Mouse (Mus musculus) small intestine, adult 2 months (tissue): ENCODE measurements around the gene P3h4. TPM values are rescaled to one million over a fixed set of nuclear protein-coding genes. Genes with fewer than 3 reads are reported as not detected.
A peak's percentile ranks its signal among the peaks of the same experiment; 100 is the strongest.

ENCODE experiments used
- H3K27ac ChIP-seq: fragments of 200-500 bp; 2 replicates; pipeline ENCODE4 v1.5.1; 2012; ENCODE audit warnings: low read depth, low read length, control low read depth, inconsistent platforms; ENCODE audit not compliant: insufficient read depth
- H3K27me3 ChIP-seq: fragments of 200-500 bp; 2 replicates; pipeline ENCODE4 v1.6.1; 2012; ENCODE audit warnings: mild to moderate bottlenecking, moderate library complexity, low read length, inconsistent platforms; ENCODE audit not compliant: control insufficient read depth, insufficient read depth
- H3K36me3 ChIP-seq: fragments of 200-500 bp; 2 replicates; pipeline ENCODE4 v1.6.1; 2012; ENCODE audit warnings: mild to moderate bottlenecking, low read length, control low read depth, inconsistent platforms; ENCODE audit not compliant: control insufficient read depth, insufficient read depth
- H3K4me1 ChIP-seq: fragments of 200-500 bp; 2 replicates; pipeline ENCODE4 v1.6.1; 2012; ENCODE audit warnings: low read length, inconsistent platforms, mixed read lengths; ENCODE audit not compliant: control insufficient read depth, insufficient read depth, insufficient read length
- H3K4me3 ChIP-seq: fragments of 200-500 bp; 2 replicates; pipeline ENCODE4 v1.5.1; 2012; ENCODE audit warnings: low read depth, mild to moderate bottlenecking, control low read depth, inconsistent platforms, low read length, moderate library complexity
- CTCF ChIP-seq: fragments of 200-500 bp; IDR thresholded peaks from 2 replicates; pipeline ENCODE4 v1.5.1; 2012; ENCODE audit warnings: low read depth, mild to moderate bottlenecking, control low read depth, inconsistent platforms, low read length, moderate library complexity, mixed read lengths; ENCODE audit not compliant: insufficient replicate concordance, insufficient read length; ENCODE audit errors: extremely low read depth
- POLR2A ChIP-seq: fragments of 200-500 bp; IDR thresholded peaks from 2 replicates; pipeline ENCODE4 v1.6.1; 2012; ENCODE audit warnings: low read depth, mild to moderate bottlenecking, control low read depth, inconsistent platforms, low read length, moderate library complexity
- WGBS: fragments of 180-500 bp; shearing (Covaris S2); methylation state at CpG from one replicate; pipeline ENCODE4 v1.1.7; 2018; 5-methylcytosine and 5-hydroxymethylcytosine counted together
- polyA plus RNA-seq: library from polyadenylated mRNA; depleted of rRNA; stranded (reverse); fragments of >200 nt; gene quantifications from 2 replicates; pipeline ENCODE4 v1.2.3, GENCODE M21; 2012

P3h4 gene
- polyA plus RNA-seq, 1 experiment, result 11.4 TPM

- no peaks in the 10 kb centered on the region for H3K27me3 ChIP-seq
- TF ChIP-seq CTCF (no peak), POLR2A (no peak)
- peaks cover 10% of the 10 kb centered on the region for H3K36me3 ChIP-seq
- no peak overlapping the region for H3K4me3 ChIP-seq
- peaks cover 60% of the 10 kb centered on the region for H3K4me1 ChIP-seq
- WGBS, result 89% methylated on average over 7 of the region's 7 CpGs
- no peak overlapping the region for H3K27ac ChIP-seq
These were observed 22.7 kb downstream of the P3h4 start for GRCm38 (mm10) chr11:100391884-100392345.

- Histone ChIP-seq H3K27ac (peak overlapping the region; percentile 26; the same call in 1 of the 2 replicates), H3K4me3 (no peak overlapping the region), H3K4me1 (peaks cover 64% of the 10 kb centered on the region), H3K27me3 (no peaks in the 10 kb centered on the region), H3K36me3 (peaks cover 13% of the 10 kb centered on the region)
- WGBS, result 35% methylated on average over 9 of the region's 9 CpGs
- TF ChIP-seq POLR2A (no peak), CTCF (no peak)
These were observed 23.4 kb downstream of the P3h4 start for GRCm38 (mm10) chr11:100391081-100391883.

- WGBS, result 52% methylated on average over 8 of the region's 8 CpGs
- no peak for TF ChIP-seq POLR2A
- no peak for TF ChIP-seq CTCF
- Histone ChIP-seq H3K4me1 (peaks cover 63% of the 10 kb centered on the region), H3K36me3 (peaks cover 25% of the 10 kb centered on the region), H3K27me3 (no peaks in the 10 kb centered on the region), H3K27ac (0 out of 2 replicates have a peak overlapping the region, but pooled peaks have one; percentile 26), H3K4me3 (no peak overlapping the region)
These were observed 24.6 kb downstream of the P3h4 start for GRCm38 (mm10) chr11:100389931-100390445.

- 49% methylated on average over 6 of the region's 6 CpGs for WGBS
- peaks cover 51% of the 10 kb centered on the region for H3K4me1 ChIP-seq
These were observed 26.0 kb downstream of the P3h4 start for GRCm38 (mm10) chr11:100388588-100388987.

GRCm38 (mm10) chr11:100387589-100388375 is 26.9 kb downstream of the P3h4 start:
- Histone ChIP-seq H3K27me3 (no peaks in the 10 kb centered on the region), H3K36me3 (peaks cover 39% of the 10 kb centered on the region), H3K4me3 (no peak overlapping the region), H3K27ac (peak overlapping the region; percentile 7), H3K4me1 (peaks cover 45% of the 10 kb centered on the region)
- TF ChIP-seq CTCF (no peak), POLR2A (peak; percentile 19; the same call in 1 of the 2 replicates)
- 17% methylated on average over 14 of the region's 14 CpGs for WGBS

More at GRCm38 (mm10) chr11:100388588-100388987, 26.0 kb downstream of the P3h4 start:
- H3K36me3 ChIP-seq, result peaks cover 34% of the 10 kb centered on the region
- H3K27ac ChIP-seq, result peak overlapping the region; percentile 52
- no peak overlapping the region for H3K4me3 ChIP-seq
- no peaks in the 10 kb centered on the region for H3K27me3 ChIP-seq
- no peak for TF ChIP-seq CTCF
- no peak for TF ChIP-seq POLR2A

DNA sequence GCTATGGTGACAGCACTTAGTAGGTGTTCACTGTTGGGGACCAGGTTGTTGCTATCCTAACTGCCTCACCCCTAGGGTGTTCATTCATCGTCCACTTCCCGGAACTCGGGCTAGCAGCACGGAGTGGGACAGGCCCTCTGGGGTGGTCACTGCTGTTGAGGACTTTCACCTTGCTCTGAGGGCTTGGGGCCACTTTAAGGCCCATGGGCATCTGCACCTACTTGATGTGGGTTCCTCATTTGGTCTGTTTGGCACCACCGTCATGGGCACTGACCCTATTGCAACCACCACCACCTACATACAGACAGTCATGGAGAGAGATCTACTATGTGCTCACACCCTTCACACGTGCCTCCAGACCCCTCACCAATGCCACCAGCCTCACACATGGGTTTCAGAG is 27.5 kb downstream of the P3h4 start:
- peak overlapping the region; percentile 74 for H3K27ac ChIP-seq
- no peaks in the 10 kb centered on the region for H3K27me3 ChIP-seq
- peaks cover 44% of the 10 kb centered on the region for H3K4me1 ChIP-seq
- H3K4me3 ChIP-seq, result no peak overlapping the region
- peaks cover 44% of the 10 kb centered on the region for H3K36me3 ChIP-seq
- TF ChIP-seq CTCF, result no peak
- WGBS, result 46% methylated on average over 6 of the region's 6 CpGs

- no peaks in the 10 kb centered on the region for H3K27me3 ChIP-seq
- no peak for TF ChIP-seq POLR2A
- no peak for TF ChIP-seq CTCF
- no peak overlapping the region for H3K4me3 ChIP-seq
- WGBS, result 26% methylated on average over 5 of the region's 5 CpGs
- H3K4me1 ChIP-seq, result peaks cover 44% of the 10 kb centered on the region
- peak overlapping the region; percentile 74 for H3K27ac ChIP-seq
- H3K36me3 ChIP-seq, result peaks cover 49% of the 10 kb centered on the region
These were observed 28.1 kb downstream of the P3h4 start for GRCm38 (mm10) chr11:100386586-100386985.
